Mouse (Mus musculus) forebrain, embryonic 11.5 days (tissue): ENCODE measurements around the gene Pla2g1b. TPM values are rescaled to one million over a fixed set of nuclear protein-coding genes. Genes with fewer than 3 reads are reported as not detected.
"Not testable (repeated sequence)": the region's sequence is repeated elsewhere in the genome, so short reads cannot be mapped to it uniquely, and the experiment has no call there.

Source experiments
- ATAC-seq: fragments of 200-750 bp; cut with Nextera tagmentation; replicated peaks from 2 replicates; pipeline ENCODE4 v1.8.0; 2017; ENCODE audit warnings: moderate TSS enrichment; ENCODE audit not compliant: low FRiP score
- DNase-seq: peaks from one replicate; pipeline ENCODE4 v3.0.0-alpha.2; 2017; ENCODE audit warnings: low spot score
- H3K27ac ChIP-seq: fragments of 300-500 bp; sonication (generic); 2 replicates; pipeline ENCODE4 v1.5.1; 2014; ENCODE audit warnings: low read depth, low read length
- H3K27me3 ChIP-seq: fragments of 300-500 bp; sonication (generic); 2 replicates; pipeline ENCODE4 v1.6.1; 2014; ENCODE audit warnings: mild to moderate bottlenecking, low read length, mixed read lengths; ENCODE audit not compliant: control insufficient read depth, insufficient read depth
- H3K36me3 ChIP-seq: fragments of 300-500 bp; sonication (generic); 2 replicates; pipeline ENCODE4 v1.6.1; 2014; ENCODE audit warnings: mild to moderate bottlenecking, low read length, moderate library complexity, mixed read lengths; ENCODE audit not compliant: control insufficient read depth, insufficient read depth
- H3K4me1 ChIP-seq: fragments of 300-500 bp; sonication (generic); replicated peaks from 2 replicates; pipeline ENCODE4 v1.6.1; 2014; ENCODE audit warnings: low read length, mixed read lengths; ENCODE audit not compliant: control insufficient read depth, insufficient read depth
- H3K4me2 ChIP-seq: fragments of 300-500 bp; sonication (generic); 2 replicates; pipeline ENCODE4 v1.6.1; 2014; ENCODE audit warnings: low read depth, mild to moderate bottlenecking, low read length, moderate library complexity, mixed read lengths; ENCODE audit not compliant: severe bottlenecking
- H3K4me3 ChIP-seq: fragments of 300-500 bp; sonication (generic); 2 replicates; pipeline ENCODE4 v1.5.1; 2014; ENCODE audit warnings: low read depth, low read length
- H3K9ac ChIP-seq: fragments of 300-500 bp; sonication (generic); 2 replicates; pipeline ENCODE4 v1.6.1; 2014; ENCODE audit warnings: low read length
- H3K9me3 ChIP-seq: fragments of 300-500 bp; sonication (generic); 2 replicates; pipeline ENCODE4 v1.6.1; 2016; ENCODE audit warnings: low read length, mixed read lengths; ENCODE audit not compliant: control insufficient read depth
- WGBS: fragments of 180-500 bp; shearing (Covaris S2); extraction: QIAGEN DNeasy Blood & Tissue Kit; methylation state at CpG from one replicate; pipeline ENCODE4 v1.1.7; 2014; 5-methylcytosine and 5-hydroxymethylcytosine counted together
- polyA plus RNA-seq: library from polyadenylated mRNA; unstranded; fragments of >200 nt; fragmentation: Nextera tagmentation; extraction: Ambion mirVana; gene quantifications from 2 replicates; pipeline ENCODE4 v1.2.1, GENCODE M21; 2014

Gene Pla2g1b
- polyA plus RNA-seq, 1 experiment from 2014 or later = not detected

- no peaks in the 10 kb centered on the region for H3K27me3 ChIP-seq
- no peak for DNase-seq
- no peaks in the 10 kb centered on the region for H3K36me3 ChIP-seq
- H3K4me1 ChIP-seq = peaks cover 4% of the 10 kb centered on the region; the same call in 1 of the 2 replicates
- no peaks in the 10 kb centered on the region for H3K9me3 ChIP-seq
- H3K9ac ChIP-seq = no peak overlapping the region
- 40% methylated on average over 5 of the region's 5 CpGs for WGBS
- ATAC-seq = no peak
- H3K4me2 ChIP-seq = no peak overlapping the region
- no peak overlapping the region; the same call in 1 of the 2 replicates for H3K27ac ChIP-seq
- no peak overlapping the region for H3K4me3 ChIP-seq
These were observed 25.0 kb downstream of the Pla2g1b start for GRCm38 (mm10) chr5:115491076-115491475.

DNA sequence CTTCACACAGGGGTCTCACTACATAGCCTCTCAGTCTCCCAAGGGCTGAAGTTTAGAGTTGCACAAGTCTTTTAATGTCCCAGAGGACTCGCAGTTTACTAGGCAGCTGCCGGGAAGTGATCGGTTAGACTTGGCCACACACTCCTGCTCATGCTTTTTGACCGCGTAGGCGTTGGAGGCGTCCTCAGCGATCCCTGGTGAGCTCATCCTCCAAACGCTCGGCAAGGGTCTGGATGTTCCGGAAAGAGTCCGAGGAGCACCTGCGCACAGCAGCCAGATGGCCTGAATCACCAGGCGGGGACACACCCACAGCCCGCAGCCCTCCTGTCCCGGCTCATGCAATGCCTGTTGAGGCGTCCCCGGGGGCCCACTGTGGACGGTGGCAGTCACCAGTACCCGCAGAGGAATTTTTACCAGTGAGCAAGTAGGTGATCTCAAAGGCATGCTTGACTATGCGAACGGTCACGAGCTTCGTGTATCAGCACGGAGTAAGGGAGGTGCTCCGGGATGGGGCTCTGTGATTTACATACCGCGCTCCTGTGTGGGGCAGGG lies 25.8 kb downstream of the Pla2g1b start:
- Histone ChIP-seq H3K9ac (peak overlapping the region; percentile 37), H3K4me3 (peak overlapping the region; percentile 10; the same call in 1 of the 2 replicates), H3K27me3 (no peaks in the 10 kb centered on the region), H3K4me1 (peaks cover 4% of the 10 kb centered on the region; the same call in 1 of the 2 replicates), H3K36me3 (no peaks in the 10 kb centered on the region), H3K27ac (no peak overlapping the region), H3K4me2 (peak overlapping the region; percentile 45), H3K9me3 (no peaks in the 10 kb centered on the region)
- ATAC-seq (no peak), DNase-seq (peak; percentile 73)
- 9% methylated on average over 28 of the region's 28 CpGs for WGBS

- Histone ChIP-seq H3K4me2 (no peak overlapping the region), H3K27ac (no peak overlapping the region), H3K4me3 (no peak overlapping the region), H3K36me3 (no peaks in the 10 kb centered on the region), H3K9me3 (no peaks in the 10 kb centered on the region), H3K27me3 (no peaks in the 10 kb centered on the region), H3K4me1 (peaks cover 4% of the 10 kb centered on the region; the same call in 1 of the 2 replicates), H3K9ac (no peak overlapping the region)
- ATAC-seq (no peak), DNase-seq (no peak)
- WGBS = 83% methylated on average over 6 of the region's 6 CpGs
These were observed 26.8 kb downstream of the Pla2g1b start for GRCm38 (mm10) chr5:115492711-115493335.

DNA sequence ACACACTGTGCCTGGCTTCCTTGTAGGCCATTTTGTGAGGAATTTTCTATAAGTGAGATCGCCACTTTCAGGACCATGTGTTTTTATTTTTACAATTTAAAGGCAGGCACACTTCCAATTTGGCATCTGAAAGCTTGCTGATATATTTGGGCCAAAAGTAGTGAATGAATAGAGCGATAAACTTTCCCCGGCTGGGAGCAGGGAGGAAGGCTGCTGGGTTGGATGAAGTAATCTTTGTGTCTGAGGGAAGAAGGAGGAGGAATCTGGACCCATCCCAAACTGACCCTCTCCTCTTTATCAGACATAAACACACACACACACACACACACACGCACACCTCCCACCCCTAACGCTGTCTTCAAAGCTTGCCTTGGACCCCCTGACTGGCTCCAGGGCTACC lies 27.4 kb downstream of the Pla2g1b start:
- Histone ChIP-seq H3K4me3 (no peak overlapping the region), H3K4me1 (peaks cover 4% of the 10 kb centered on the region; the same call in 1 of the 2 replicates), H3K4me2 (no peak overlapping the region), H3K27ac (no peak overlapping the region), H3K9ac (no peak overlapping the region), H3K36me3 (no peaks in the 10 kb centered on the region), H3K27me3 (no peaks in the 10 kb centered on the region), H3K9me3 (no peaks in the 10 kb centered on the region)
- WGBS = 81% methylated on average over 5 of the region's 5 CpGs
- DNase-seq (no peak), ATAC-seq (no peak)

- not testable (repeated sequence) for H3K4me2 ChIP-seq, H3K9me3 ChIP-seq, H3K9ac ChIP-seq, H3K4me3 ChIP-seq, H3K36me3 ChIP-seq, H3K4me1 ChIP-seq, H3K27me3 ChIP-seq, H3K27ac ChIP-seq, DNase-seq, ATAC-seq
- 83% methylated on average over 3 of the region's 3 CpGs for WGBS
These were observed 29.6 kb downstream of the Pla2g1b start for GRCm38 (mm10) chr5:115495618-115496017.

DNA sequence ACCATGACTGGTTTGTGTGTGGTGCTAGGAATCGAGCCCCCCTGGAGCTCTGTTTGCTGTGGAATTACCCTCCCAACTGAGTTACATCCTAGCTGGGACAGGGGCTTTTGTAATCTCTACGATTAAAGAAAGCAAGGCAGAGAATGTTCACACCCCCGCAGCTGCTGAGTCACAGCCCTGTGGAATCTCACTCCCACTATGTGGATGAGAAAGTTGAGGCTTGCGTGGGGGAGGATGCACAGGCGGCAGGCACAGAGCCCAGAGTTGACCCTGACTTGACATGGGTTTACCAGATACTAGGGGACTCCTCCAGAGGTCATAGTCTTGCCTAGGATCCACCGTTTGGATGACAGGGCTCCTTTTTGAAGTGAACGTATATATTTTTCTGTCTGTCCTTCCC lies 31.0 kb downstream of the Pla2g1b start:
- DNase-seq = no peak
- Histone ChIP-seq H3K27me3 (no peaks in the 10 kb centered on the region), H3K9ac (no peak overlapping the region), H3K4me2 (no peak overlapping the region), H3K4me1 (peaks cover under 1% of the 10 kb centered on the region; the same call in 1 of the 2 replicates), H3K36me3 (no peaks in the 10 kb centered on the region), H3K9me3 (no peaks in the 10 kb centered on the region), H3K27ac (no peak overlapping the region), H3K4me3 (no peak overlapping the region)
- WGBS = 80% methylated on average over 7 of the region's 7 CpGs
- no peak for ATAC-seq

DNA sequence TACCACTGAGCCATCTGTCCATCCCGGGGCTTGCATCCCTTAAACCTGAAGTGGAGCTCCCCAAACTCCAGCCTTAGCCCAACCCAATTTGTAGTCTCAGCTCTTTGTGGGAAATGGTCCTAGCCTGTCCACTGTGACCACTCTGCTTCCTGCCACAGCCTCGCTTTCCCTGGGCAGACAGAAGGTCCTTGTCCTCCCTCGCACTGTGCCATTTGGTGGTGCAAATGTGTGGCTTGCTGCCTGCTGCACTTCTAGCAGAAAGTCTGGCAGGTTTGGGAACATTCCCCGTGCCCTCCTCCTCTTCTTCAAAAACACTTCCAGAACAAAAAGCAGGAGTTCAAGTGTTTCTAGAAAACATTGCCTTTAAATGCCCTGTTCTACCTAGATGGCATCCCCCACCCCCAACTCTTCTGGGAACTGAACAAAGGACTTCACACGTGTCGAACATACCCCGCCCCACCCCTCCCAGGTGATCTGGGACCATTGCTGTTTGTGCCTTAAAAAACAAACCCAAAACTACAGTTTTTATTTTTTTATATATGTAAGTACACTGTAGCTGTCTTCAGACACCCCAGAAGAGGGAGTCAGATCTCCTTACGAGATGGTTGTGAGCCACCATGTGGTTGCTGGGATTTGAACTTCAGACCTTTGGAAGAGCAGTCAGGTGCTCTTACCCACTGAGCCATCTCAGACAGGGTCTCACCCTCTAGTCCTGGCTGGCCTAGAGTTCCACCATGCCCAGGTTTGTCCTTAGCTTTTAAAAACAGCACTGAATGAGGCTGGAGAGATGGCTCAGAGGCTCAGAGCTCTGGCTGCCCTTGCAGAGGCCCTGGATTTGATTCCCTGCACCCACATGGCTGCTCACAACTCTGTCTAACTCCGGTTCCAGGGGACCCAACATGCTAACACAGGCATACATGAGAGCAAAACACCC lies 32.5 kb downstream of the Pla2g1b start:
- DNase-seq = no peak
- Histone ChIP-seq H3K9ac (no peak overlapping the region), H3K4me3 (no peak overlapping the region), H3K27ac (no peak overlapping the region), H3K27me3 (no peaks in the 10 kb centered on the region), H3K4me2 (no peak overlapping the region), H3K9me3 (no peaks in the 10 kb centered on the region), H3K36me3 (no peaks in the 10 kb centered on the region), H3K4me1 (no peaks in the 10 kb centered on the region)
- WGBS = 69% methylated on average over 9 of the region's 9 CpGs
- no peak for ATAC-seq

GRCm38 (mm10) chr5:115500383-115500935 lies 34.4 kb downstream of the Pla2g1b start:
- H3K9me3 ChIP-seq = no peaks in the 10 kb centered on the region
- H3K4me3 ChIP-seq = no peak overlapping the region
- no peaks in the 10 kb centered on the region for H3K27me3 ChIP-seq
- DNase-seq = no peak
- H3K4me2 ChIP-seq = no peak overlapping the region
- H3K36me3 ChIP-seq = no peaks in the 10 kb centered on the region
- H3K27ac ChIP-seq = no peak overlapping the region
- 84% methylated on average over 12 of the region's 12 CpGs for WGBS
- H3K9ac ChIP-seq = no peak overlapping the region
- ATAC-seq = no peak
- H3K4me1 ChIP-seq = no peaks in the 10 kb centered on the region
